Mouse (Mus musculus) central nervous system, embryonic 18 days (tissue): Measurements from ENCODE around the gene Acss2. TPM values are rescaled to one million over a fixed set of nuclear protein-coding genes. Genes with fewer than 3 reads are reported as not detected.

Experiments used
- polyA plus RNA-seq: library from polyadenylated mRNA; depleted of rRNA; stranded (reverse); fragments of >200 nt; gene quantifications from 2 replicates; pipeline ENCODE4 v1.2.3, GENCODE M21; 2012; rRNA removed

Acss2 gene
- polyA plus RNA-seq = 29.8 and 33.9 TPM in 2 replicates

GRCm38 (mm10) chr2:155517455-155518423, at the start of gene Acss2, which contains the start of gene Ggt7:
Gene Acss2 (plus strand): TSS chr2:155517948.
Gene Ggt7 (minus strand): TSS chr2:155518237.

GRCm38 (mm10) chr2:155473570-155474088, 44.1 kb upstream of the Acss2 start, which contains the start of gene Ncoa6:
Gene Ncoa6 (minus strand): TSS chr2:155473894.

GRCm38 (mm10) chr2:155592137-155592853, 74.5 kb downstream of the Acss2 start, which contains the start of gene Gss:
Gene Gss (minus strand): TSS chr2:155592810.

GRCm38 (mm10) chr2:155610978-155611377, 93.2 kb downstream of the Acss2 start, which contains the start of gene Myh7b:
Gene Myh7b (plus strand): TSS chr2:155611212.

Other genes with a start within 250 kb of the Acss2 start
- gene Map1lc3a, start 241.7 kb upstream of the Acss2 start, polyA plus RNA-seq = 365 and 374 TPM in 2 replicates
- gene Pigu, start 160.5 kb upstream of the Acss2 start, polyA plus RNA-seq = 60.8 and 61.6 TPM in 2 replicates
- gene Trp53inp2, start 136.9 kb upstream of the Acss2 start, polyA plus RNA-seq = 89.8 and 90.7 TPM in 2 replicates
- 53.6 and 53.9 TPM in 2 replicates for gene Ncoa6, start 44.1 kb upstream of the Acss2 start, polyA plus RNA-seq
- gene Ggt7, start 289 bp downstream of the Acss2 start, polyA plus RNA-seq = 151 and 168 TPM in 2 replicates
- gene Gss, start 74.9 kb downstream of the Acss2 start, polyA plus RNA-seq = 8.3 TPM in 2 replicates
- gene Myh7b, start 93.3 kb downstream of the Acss2 start, polyA plus RNA-seq = 0.54 and 2.7 TPM in 2 replicates
- gene Trpc4ap, start 174.4 kb downstream of the Acss2 start, polyA plus RNA-seq = 158 and 171 TPM in 2 replicates
- gene Edem2, start 211.5 kb downstream of the Acss2 start, polyA plus RNA-seq = 75.1 and 76.4 TPM in 2 replicates
- gene Gm17581, start 217.9 kb downstream of the Acss2 start, polyA plus RNA-seq = not detected in 2 replicates
- 2.1 TPM in 2 replicates for gene Procr, start 233.2 kb downstream of the Acss2 start, polyA plus RNA-seq